Mouse (Mus musculus) G1E (cell line): Measurements from ENCODE around the gene Gns.

Source experiments
- CTCF ChIP-seq: IDR thresholded peaks from 2 replicates; pipeline ENCODE4 v1.5.1; 2012; ENCODE audit warnings: low read depth, low read length, inconsistent platforms, mixed read lengths
- GATA1 ChIP-seq: IDR thresholded peaks from 2 replicates; pipeline ENCODE4 v1.6.1; 2012; ENCODE audit warnings: borderline replicate concordance, low read length, inconsistent platforms, mixed read lengths
- GATA2 ChIP-seq: IDR thresholded peaks from 2 replicates; pipeline ENCODE4 v1.6.1; 2012; ENCODE audit warnings: low read depth, low read length, inconsistent platforms, borderline replicate concordance

DNA sequence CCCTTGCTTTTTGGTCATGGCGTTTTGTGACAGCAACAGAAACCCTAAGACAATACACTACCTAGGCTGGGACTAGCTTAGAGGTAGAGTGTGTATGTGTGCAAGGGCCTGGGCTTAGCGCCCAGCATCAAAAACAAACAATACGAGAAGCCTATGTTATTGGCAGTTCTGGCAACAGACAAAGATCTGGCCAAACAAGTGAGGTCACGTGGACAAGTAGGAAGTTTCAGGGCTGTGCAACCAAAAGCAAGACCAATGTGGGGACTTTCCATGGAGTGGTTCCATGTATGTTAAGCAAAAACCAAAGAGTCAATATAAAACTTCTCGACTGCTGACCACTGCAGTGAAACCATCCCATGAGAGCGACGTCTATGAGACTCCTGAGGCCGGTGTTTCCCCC, 80.9 kb downstream of the Gns start:
- TF ChIP-seq GATA1 (no peak), CTCF (no peak), GATA2 (no peak)
